Mouse (Mus musculus) layer of hippocampus, adult 8-10 months (tissue): ENCODE results near the gene Prp2. TPM values are rescaled to one million over a fixed set of nuclear protein-coding genes. Genes with fewer than 3 reads are reported as not detected.
"Not testable (repeated sequence)": the region's sequence is repeated elsewhere in the genome, so short reads cannot be mapped to it uniquely, and the experiment has no call there.

Experiments
- DNase-seq, 2 experiments: peaks; one replicate each; pipeline ENCODE4 v3.0.0; 2022; ENCODE audit warnings: low spot score in 2 of 2
- total RNA-seq, 4 experiments: library from RNA; stranded (reverse); gene quantifications; 2 replicates each; pipeline ENCODE4 v1.2.4; 2022

The Prp2 gene
- total RNA-seq = not detected

GRCm38 (mm10) chr6:132595613-132596012, at the start of gene Prp2:
Gene Prp2 (plus strand): TSS chr6:132595913.
- DNase-seq = not testable (repeated sequence)

- DNase-seq = not testable (repeated sequence)
Measured at GRCm38 (mm10) chr6:132569509-132569908, 26.2 kb upstream of the Prp2 start, which contains the start of gene Prh1. Gene Prh1 (plus strand): TSS chr6:132569809.

- DNase-seq = no peak
Measured at GRCm38 (mm10) chr6:132649399-132649798, 53.7 kb downstream of the Prp2 start.

Other genes starting within 250 kb of the Prp2 start
- not detected for gene Gm8882, start 231.8 kb upstream of the Prp2 start, total RNA-seq
- gene Prh1, start 26.1 kb upstream of the Prp2 start, total RNA-seq = not detected
- gene A630073D07Rik, start 55.6 kb downstream of the Prp2 start, total RNA-seq = not detected
- gene Tas2r120, start 61.0 kb downstream of the Prp2 start, total RNA-seq = not detected
- gene Tas2r121, start 105.1 kb downstream of the Prp2 start, total RNA-seq = not detected
- not detected for gene Tas2r122, start 116.0 kb downstream of the Prp2 start, total RNA-seq
- not detected for gene Tas2r115, start 142.1 kb downstream of the Prp2 start, total RNA-seq
- not detected for gene Tas2r124, start 158.8 kb downstream of the Prp2 start, total RNA-seq
- not detected for gene Tas2r102, start 166.2 kb downstream of the Prp2 start, total RNA-seq
- gene Tas2r136, start 182.2 kb downstream of the Prp2 start, total RNA-seq = not detected
- not detected for gene Tas2r117, start 206.9 kb downstream of the Prp2 start, total RNA-seq